Mouse (Mus musculus): ENCODE measurements around the gene Stag2.

- TF ChIP-seq POLR2A (IDR thresholded peaks at IDR 0.05; ENCODE audit: low read depth, low read length) (no peak), CTCF (IDR thresholded peaks at IDR 0.05; ENCODE audit: borderline replicate concordance, insufficient read depth, low read length) (no peak)
Observed at GRCm38 (mm10) chrX:42148016-42148451, 1.1 kb upstream of the Stag2 start.

Measured in embryonic fibroblast, embryonic 13.5 days (primary cell).